Mouse (Mus musculus) C2C12 (cell line): ENCODE measurements around the gene E2f4.

Experiments
- CTCF ChIP-seq: IDR thresholded peaks from one replicate; pipeline ENCODE4 v1.5.1; 2011; ENCODE audit not compliant: control insufficient read depth, insufficient read depth, insufficient read length
- MAX ChIP-seq: IDR thresholded peaks from one replicate; pipeline ENCODE4 v1.6.1; 2011; ENCODE audit warnings: mild to moderate bottlenecking, control low read depth
- MYOG ChIP-seq: IDR thresholded peaks from one replicate; pipeline ENCODE4 v1.6.1; 2011; ENCODE audit not compliant: control insufficient read depth, insufficient read length; ENCODE audit errors: extremely low read depth
- USF1 ChIP-seq: IDR thresholded peaks from one replicate; pipeline ENCODE4 v1.6.1; 2011; ENCODE audit warnings: low read depth, mild to moderate bottlenecking, control low read depth, moderate library complexity

DNA sequence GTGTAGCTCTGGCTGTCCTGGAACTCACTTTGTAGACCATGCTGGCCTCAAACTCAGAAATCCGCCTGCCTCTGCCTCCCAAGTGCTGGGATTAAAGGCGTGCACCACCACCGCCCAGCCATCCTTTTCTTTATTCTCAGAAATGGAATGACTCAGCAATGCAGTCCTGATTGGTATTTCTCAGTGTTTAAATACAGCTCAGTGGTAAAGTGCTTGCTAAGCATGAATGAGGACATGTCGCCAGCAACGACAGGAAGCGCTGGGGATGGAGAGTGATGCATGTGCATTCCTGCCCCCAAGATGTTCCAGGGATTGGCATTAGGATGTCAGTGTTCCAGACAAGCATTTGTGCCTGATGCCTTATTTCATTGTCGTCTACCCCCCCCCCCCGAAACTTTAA lies 5.9 kb downstream of the E2f4 start:
- TF ChIP-seq CTCF (no peak), MYOG (no peak), MAX (no peak), USF1 (no peak)
